In the genomic region with DNA sequence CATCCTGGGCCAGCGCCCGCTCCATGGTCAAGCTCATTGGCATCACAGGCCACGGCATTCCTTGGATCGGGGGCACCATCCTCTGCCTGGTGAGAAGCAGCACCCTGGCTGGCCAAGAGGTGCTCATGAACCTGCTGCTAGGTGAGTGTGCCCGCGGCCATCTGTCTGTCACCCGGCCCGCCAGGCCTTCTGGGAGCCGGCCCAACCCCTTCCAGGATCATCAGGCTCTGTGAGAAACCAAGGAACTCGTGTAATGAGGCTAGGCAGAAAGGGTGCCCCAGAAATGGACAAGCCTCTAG, we compare ENCODE assay signal across 8 mouse cellular contexts. TPM values are rescaled to one million over a fixed set of nuclear protein-coding genes. Genes with fewer than 3 reads are reported as not detected.
DNase-seq lines count a peak whose midpoint lies in the region; ATAC-seq and TF ChIP-seq lines count a peak whose summit lies in the region.

No protein-coding gene starts in this region.

- peak overlapping the region; percentile 68 for H3K9ac ChIP-seq in kidney, embryonic 16.5 days (replicated peaks; ENCODE audit: low read length)
- H3K9ac ChIP-seq in hindbrain, embryonic 16.5 days (ENCODE audit: low read depth, low read length): peak overlapping the region; percentile 86

- WGBS in kidney, embryonic 16.5 days: 82% methylated on average over 10 of the region's 10 CpGs
- WGBS in hindbrain, embryonic 16.5 days: 69% methylated on average over 10 of the region's 10 CpGs

- H3K27me3 ChIP-seq in kidney, embryonic 16.5 days (ENCODE audit: insufficient read depth, low read length): no peaks in the 10 kb centered on the region
- no peaks in the 10 kb centered on the region for H3K27me3 ChIP-seq in hindbrain, embryonic 16.5 days (replicated peaks; ENCODE audit: control insufficient read depth, insufficient read depth, low read length)
- peaks cover 9% of the 10 kb centered on the region for H3K27me3 ChIP-seq in myocyte (ENCODE audit: control insufficient read depth, insufficient read depth, insufficient read length)

- no peak for DNase-seq in kidney, postnatal 4 days
- peak; percentile 71 to 75 for DNase-seq in cerebellum, postnatal 36 days
- no peak for DNase-seq in left cerebral cortex, adult 9 months (ENCODE audit: low spot score in 2 of 2)
- DNase-seq in adrenal gland, postnatal 25 days: no peak
- no peak for DNase-seq in adrenal gland, adult 8-10 months

- no peak for TF ChIP-seq POLR2A in myocyte (IDR thresholded peaks at IDR 0.05; ENCODE audit: insufficient read length, low read depth)

- no peak for ATAC-seq in kidney, embryonic 16.5 days (ENCODE audit: low FRiP score, low TSS enrichment)
- peak; percentile 18 for ATAC-seq in hindbrain, embryonic 16.5 days

- no peaks in the 10 kb centered on the region for H3K36me3 ChIP-seq in kidney, embryonic 16.5 days (ENCODE audit: insufficient read depth, low read length)
- peaks cover 8% of the 10 kb centered on the region; the same call in 1 of the 2 replicates for H3K36me3 ChIP-seq in hindbrain, embryonic 16.5 days (ENCODE audit: control insufficient read depth, insufficient read depth, low read length)
- no peaks in the 10 kb centered on the region for H3K36me3 ChIP-seq in myocyte (ENCODE audit: control insufficient read depth, insufficient read depth)

- peak overlapping the region; percentile 55 for H3K4me2 ChIP-seq in kidney, embryonic 16.5 days (replicated peaks; ENCODE audit: low read depth, low read length)
- peak overlapping the region; percentile 87 for H3K4me2 ChIP-seq in hindbrain, embryonic 16.5 days (ENCODE audit: low read length)
- H3K4me2 ChIP-seq in myocyte (ENCODE audit: low read depth): peak overlapping the region; percentile 69

- peak overlapping the region; percentile 0 for H3ac ChIP-seq in myocyte (ENCODE audit: control insufficient read depth, insufficient read length)

- H3K79me2 ChIP-seq in myocyte (ENCODE audit: control insufficient read depth, insufficient read depth): no peaks in the 10 kb centered on the region

- H3K4me3 ChIP-seq in kidney, embryonic 16.5 days (ENCODE audit: low read length): peak overlapping the region; percentile 47
- peak overlapping the region; percentile 68 for H3K4me3 ChIP-seq in hindbrain, embryonic 16.5 days (ENCODE audit: low read length)
- H3K4me3 ChIP-seq in myocyte: peak overlapping the region; percentile 31

- H3K4me1 ChIP-seq in kidney, embryonic 16.5 days (ENCODE audit: insufficient read depth, low read length): peaks cover 6% of the 10 kb centered on the region
- peaks cover 17% of the 10 kb centered on the region for H3K4me1 ChIP-seq in hindbrain, embryonic 16.5 days (ENCODE audit: control insufficient read depth, insufficient read depth, low read depth, low read length)

- H3K9me3 ChIP-seq in kidney, embryonic 16.5 days (ENCODE audit: low read length): no peaks in the 10 kb centered on the region
- H3K9me3 ChIP-seq in hindbrain, embryonic 16.5 days (ENCODE audit: control insufficient read depth, low read length): no peaks in the 10 kb centered on the region

- no peak overlapping the region for H3K27ac ChIP-seq in kidney, embryonic 16.5 days (ENCODE audit: low read length)
- peak overlapping the region; percentile 77 for H3K27ac ChIP-seq in hindbrain, embryonic 16.5 days (ENCODE audit: low read depth, low read length)

TF ChIP-seq in myocyte, 11 proteins besides CTCF, POLR2A, EP300 and RAD21:
- TF ChIP-seq REST (IDR thresholded peaks at IDR 0.05; ENCODE audit: insufficient read depth, insufficient read length) (no peak), TCF12 (IDR thresholded peaks at IDR 0.05; ENCODE audit: insufficient read depth, poor library complexity, severe bottlenecking) (no peak), TCF3 (IDR thresholded peaks at IDR 0.05; ENCODE audit: insufficient read length, low read depth) (no peak), MYOD1 (IDR thresholded peaks at IDR 0.05; ENCODE audit: control insufficient read depth in 1 of 3, insufficient read length in 2 of 3, low read depth in 2 of 3) (no peak), E2F4 (IDR thresholded peaks at IDR 0.05; ENCODE audit: insufficient read depth) (no peak), SRF (IDR thresholded peaks at IDR 0.05; ENCODE audit: control insufficient read depth, insufficient read length, low read depth) (no peak), MAX (IDR thresholded peaks at IDR 0.05; ENCODE audit: low read depth) (no peak), MYOG (IDR thresholded peaks at IDR 0.05; ENCODE audit: control insufficient read depth in 1 of 3, insufficient read depth in 1 of 3, insufficient read length in 2 of 3, low read depth in 2 of 3) (no peak), CEBPB (IDR thresholded peaks at IDR 0.05; ENCODE audit: insufficient read depth, poor library complexity, severe bottlenecking) (no peak)

RNA-seq across cellular contexts. Expression of gene Plpp7, which starts 0.7 kb away (rescaled TPM):
- 6.8 and 7.8 TPM in 2 replicates for polyA plus RNA-seq in kidney, embryonic 16.5 days (2015; fragmentation: Nextera tagmentation; extraction: Ambion mirVana)
- polyA plus RNA-seq in hindbrain, embryonic 16.5 days (2015; fragmentation: Nextera tagmentation; extraction: Ambion mirVana): 31.1 and 33.2 TPM in 2 replicates
- 60.6 TPM for polyA plus RNA-seq in myocyte (2012; fragmentation: generic; extraction: Trizol)
- 6.9 TPM in 2 replicates for total RNA-seq in adrenal gland, postnatal 25 days (2021)
- 1 to 10 TPM; 5.5 to 9.0 (median 6.5) TPM for total RNA-seq in adrenal gland, adult 8-10 months (2022)

RNA-seq across cellular contexts. Expression of gene Fam78a, which starts 11.4 kb away (rescaled TPM):
- 1.6 and 1.8 TPM in 2 replicates for polyA plus RNA-seq in kidney, embryonic 16.5 days (2015; fragmentation: Nextera tagmentation; extraction: Ambion mirVana)
- 0.50 and 0.69 TPM in 2 replicates for polyA plus RNA-seq in hindbrain, embryonic 16.5 days (2015; fragmentation: Nextera tagmentation; extraction: Ambion mirVana)
- 4.7 TPM for polyA plus RNA-seq in myocyte (2012; fragmentation: generic; extraction: Trizol)
- 8.9 and 12.1 TPM in 2 replicates for total RNA-seq in adrenal gland, postnatal 25 days (2021)
- 1 to 10 TPM in 3 of 4 experiments, under 1 TPM in 1; 0.59 to 3.9 (median 2.6) TPM for total RNA-seq in adrenal gland, adult 8-10 months (2022)

RNA-seq across cellular contexts. Expression of gene Prrc2b, which starts 54.8 kb away (rescaled TPM):
- 30.3 and 30.4 TPM in 2 replicates for polyA plus RNA-seq in kidney, embryonic 16.5 days (2015; fragmentation: Nextera tagmentation; extraction: Ambion mirVana)
- 49.7 and 66.2 TPM in 2 replicates for polyA plus RNA-seq in hindbrain, embryonic 16.5 days (2015; fragmentation: Nextera tagmentation; extraction: Ambion mirVana)
- polyA plus RNA-seq in myocyte (2012; fragmentation: generic; extraction: Trizol): 76.2 TPM
- total RNA-seq in adrenal gland, postnatal 25 days (2021): 112 and 128 TPM in 2 replicates
- total RNA-seq in adrenal gland, adult 8-10 months (2022): 100 to 1,000 TPM; 140 to 182 (median 166) TPM

Comparison
In these comparisons a context has a peak if more than half of its experiments do, and no peak if none do; other contexts are left out.
1. DNase-seq: peak in cerebellum, postnatal 36 days (2 of 2); none in kidney, postnatal 4 days (0 of 2), left cerebral cortex, adult 9 months (0 of 2), adrenal gland, postnatal 25 days (single experiment) and adrenal gland, adult 8-10 months (single experiment).
2. Peak in every context shown above with its lines, with median percentiles within 50 percentile points of each other: H3K4me2 ChIP-seq and H3K4me3 ChIP-seq.